In genomic region chr5:88564501-88565147, GRCm38 (mm10) we compare ENCODE assay signal across 8 mouse cellular contexts. TPM values are rescaled to one million over a fixed set of nuclear protein-coding genes. Genes with fewer than 3 reads are reported as not detected.
DNase-seq lines count a peak whose midpoint lies in the region; ATAC-seq lines count a peak whose summit lies in the region.

Gene Rufy3, plus strand, starts transcription at chr5:88565040.

- H3K36me3 ChIP-seq in hindbrain, embryonic 14.5 days (replicated peaks; ENCODE audit: control insufficient read depth, insufficient read depth) = no peaks in the 10 kb centered on the region

- ATAC-seq in hindbrain, embryonic 14.5 days (ENCODE audit: low FRiP score) = peak; percentile 85

- peak within 1 kb of the TSS; percentile 86 for H3K9ac ChIP-seq in hindbrain, embryonic 14.5 days

- under 1% methylated on average over 49 of the region's 71 CpGs for WGBS in hindbrain, embryonic 14.5 days

- peak within 1 kb of the TSS; percentile 57 for H3K4me2 ChIP-seq in hindbrain, embryonic 14.5 days (replicated peaks)

- H3K4me1 ChIP-seq in hindbrain, embryonic 14.5 days (replicated peaks; ENCODE audit: control insufficient read depth, insufficient read depth, low read length) = peaks cover 22% of the 10 kb centered on the region; the same call in 1 of the 2 replicates

- no peaks in the 10 kb centered on the region for H3K9me3 ChIP-seq in hindbrain, embryonic 14.5 days (ENCODE audit: control insufficient read depth, low read length)

- peak within 1 kb of the TSS; percentile 89 for H3K27ac ChIP-seq in hindbrain, embryonic 14.5 days

- H3K4me3 ChIP-seq in hindbrain, embryonic 14.5 days (replicated peaks; ENCODE audit: low read length) = peak within 1 kb of the TSS; percentile 91

- H3K27me3 ChIP-seq in hindbrain, embryonic 14.5 days (ENCODE audit: control insufficient read depth, insufficient read depth, low read length) = no peaks in the 10 kb centered on the region

- peak; percentile 59 for DNase-seq in R1 (ENCODE audit: low read depth, low spot score)
- DNase-seq in cerebellum, postnatal 25 days = peak; percentile 73 to 82
- peak; percentile 66 to 68 for DNase-seq in frontal cortex, postnatal 36 days (ENCODE audit: low spot score in 2 of 2)
- DNase-seq in hindbrain, embryonic 14.5 days (ENCODE audit: low spot score) = peak; percentile 71
- DNase-seq in left cerebral cortex, adult 18-20 months (ENCODE audit: low spot score in 2 of 2) = peak; percentile 57 to 77
- peak; percentile 91 to 94 for DNase-seq in lung, postnatal 4 days
- peak; percentile 82 for DNase-seq in right cerebral cortex, adult 18-20 months
- peak; percentile 84 for DNase-seq in urinary bladder, adult 2 months (ENCODE audit: low spot score)

RNA-seq across cellular contexts. Expression of gene Rufy3, which starts in this region (rescaled TPM):
- polyA plus RNA-seq in hindbrain, embryonic 14.5 days (2014; fragmentation: Nextera tagmentation; extraction: Ambion mirVana) = 300 and 303 TPM in 2 replicates
- 100 to 1,000 TPM; 181 TPM for total RNA-seq in left cerebral cortex, adult 18-20 months (2021)
- 21.6 and 23.3 TPM in 2 replicates for polyA plus RNA-seq in urinary bladder, adult 2 months (2012; rRNA removed)

Comparison
In these comparisons a context has a peak if more than half of its experiments do, and no peak if none do; other contexts are left out.
1. Peak in every context shown above with its lines: DNase-seq, ATAC-seq, H3K4me3 ChIP-seq and H3K27ac ChIP-seq.
2. RNA of gene Rufy3 (polyA plus RNA-seq): 300 to 303 TPM in hindbrain, embryonic 14.5 days; 21.6 to 23.3 TPM in urinary bladder, adult 2 months; every median in the first group is over 10 times any median in the second.